Mouse (Mus musculus) embryo, embryonic 11.5 days (tissue): ENCODE data around the gene Dok5.

Experiments
- DNase-seq: peaks from one replicate; pipeline ENCODE4 v3.0.0-alpha.2; 2012; ENCODE audit warnings: low read depth, low spot score

Dok5 gene

GRCm38 (mm10) chr2:170738446-170738845 lies 6.8 kb downstream of the Dok5 start:
- DNase-seq = no peak

DNA sequence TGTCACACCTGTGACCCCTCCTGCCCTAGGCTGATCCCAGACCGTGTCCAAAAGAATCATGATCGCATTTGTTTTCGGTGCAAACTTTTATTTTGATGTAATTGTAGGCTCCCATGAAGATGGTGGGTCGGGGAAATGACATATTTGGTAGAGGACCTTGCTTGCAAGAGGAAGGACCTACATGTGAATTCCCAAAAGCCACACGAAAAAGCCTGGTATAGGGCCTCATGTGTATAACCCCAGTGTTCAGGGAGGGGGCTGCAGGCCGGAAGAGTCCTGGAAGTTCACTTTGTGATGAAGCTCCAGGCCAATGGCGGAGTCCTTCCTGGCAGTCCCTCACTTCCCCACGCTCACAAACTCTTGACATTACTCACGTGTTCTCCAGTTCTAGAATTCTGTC lies 7.3 kb downstream of the Dok5 start:
- DNase-seq = no peak

DNA sequence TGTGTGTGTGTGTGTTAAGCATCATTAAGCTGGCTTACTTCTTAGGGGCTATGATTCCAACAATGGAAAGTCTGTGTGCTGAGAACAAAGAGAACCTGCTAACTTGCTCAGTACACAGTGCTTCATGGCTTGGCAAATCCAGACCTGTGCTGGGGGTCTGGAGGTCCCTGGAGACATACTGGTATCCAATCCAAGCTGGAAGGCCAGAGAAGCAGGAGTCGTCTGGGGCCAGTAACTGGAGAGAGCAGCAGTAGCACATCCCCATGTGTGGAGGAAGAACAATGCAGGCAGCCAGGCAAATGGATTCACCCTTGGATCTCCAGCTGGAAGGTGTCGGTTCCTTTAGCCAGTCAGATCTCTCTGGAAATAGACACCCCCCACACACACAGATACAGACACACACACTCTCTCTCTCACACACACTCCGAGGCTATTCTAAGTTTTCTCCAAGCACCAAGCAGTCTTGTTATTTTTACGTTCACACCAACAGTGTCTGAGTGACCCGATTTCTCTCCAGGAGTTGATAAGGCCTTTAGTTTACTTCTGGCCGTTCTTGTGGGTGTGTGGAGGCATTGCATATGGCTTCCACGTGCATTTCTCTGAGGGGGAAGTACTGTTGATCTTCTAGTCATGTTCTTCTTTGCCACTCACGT lies 8.2 kb downstream of the Dok5 start:
- no peak for DNase-seq

- no peak for DNase-seq
Observed at GRCm38 (mm10) chr2:170743521-170743920, 11.9 kb downstream of the Dok5 start.

- no peak for DNase-seq
Observed at GRCm38 (mm10) chr2:170748901-170749300, 17.3 kb downstream of the Dok5 start.

- no peak for DNase-seq
Observed at GRCm38 (mm10) chr2:170752191-170752850, 20.7 kb downstream of the Dok5 start.

- DNase-seq = no peak
Observed at GRCm38 (mm10) chr2:170755817-170756216, 24.2 kb downstream of the Dok5 start.

DNA sequence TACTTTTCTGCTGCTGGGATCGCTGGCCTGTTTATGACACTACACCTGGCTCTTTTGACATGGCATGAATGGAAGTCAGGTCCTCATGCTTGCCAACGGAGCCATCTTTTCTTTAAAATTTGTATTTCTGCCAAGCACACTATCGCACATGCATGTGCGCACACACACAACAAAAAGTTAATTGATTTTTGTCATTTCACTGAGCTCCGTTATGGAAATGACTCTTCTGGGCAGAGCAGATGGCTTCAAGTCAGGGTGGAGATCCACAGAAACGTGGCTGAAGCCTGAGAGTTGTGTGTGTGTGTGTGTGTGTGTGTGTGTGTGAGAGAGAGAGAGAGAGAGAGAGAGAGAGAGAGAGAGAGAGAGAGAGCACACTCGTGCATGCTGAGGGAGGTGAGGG lies 25.1 kb downstream of the Dok5 start:
- DNase-seq = no peak

- no peak for DNase-seq
Observed at GRCm38 (mm10) chr2:170757228-170757875, 25.7 kb downstream of the Dok5 start.

DNA sequence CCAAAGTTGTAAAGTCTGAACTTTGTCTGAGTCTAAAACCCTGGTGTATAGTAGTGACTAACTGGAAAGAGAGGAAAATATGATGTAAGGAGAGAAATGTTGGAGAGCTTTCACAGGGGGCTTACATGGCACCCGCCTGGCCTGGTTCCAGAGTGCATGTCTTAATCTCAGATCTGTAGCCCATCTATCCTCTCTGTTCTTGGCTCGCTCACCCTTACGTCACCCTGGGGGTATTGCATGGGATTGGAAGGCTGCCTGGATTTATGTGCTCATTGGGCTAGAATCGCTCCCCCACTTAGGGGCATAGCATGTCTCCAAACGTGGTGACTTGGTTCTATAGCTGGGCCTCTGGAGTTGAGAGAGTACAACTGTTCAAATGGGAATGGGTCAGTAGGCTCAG lies 26.6 kb downstream of the Dok5 start:
- DNase-seq = no peak

GRCm38 (mm10) chr2:170764704-170765103 lies 33.1 kb downstream of the Dok5 start:
- DNase-seq = no peak

GRCm38 (mm10) chr2:170767243-170767642 lies 35.6 kb downstream of the Dok5 start:
- DNase-seq = no peak

DNA sequence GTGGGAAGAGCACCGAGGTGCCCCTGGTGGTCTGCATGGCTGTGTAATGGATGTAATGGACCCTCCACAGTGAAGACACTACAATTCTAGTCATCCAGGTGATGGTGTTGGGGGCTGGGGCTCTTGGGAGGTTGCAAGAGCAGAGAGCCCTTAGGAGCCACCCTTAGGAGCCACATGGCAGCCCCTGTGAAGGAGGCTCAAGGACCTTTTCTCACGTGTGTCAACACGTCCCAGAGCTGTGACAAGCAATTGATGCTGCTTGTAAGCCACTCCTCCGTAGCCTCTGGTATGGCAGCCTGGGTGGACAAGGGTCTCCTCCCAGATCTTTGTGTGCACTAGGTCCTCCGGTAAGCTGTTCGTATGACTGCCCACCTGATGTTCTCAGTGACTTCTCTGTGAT lies 37.1 kb downstream of the Dok5 start:
- no peak for DNase-seq

- DNase-seq = no peak
Observed at GRCm38 (mm10) chr2:170771555-170771954, 39.9 kb downstream of the Dok5 start.

DNA sequence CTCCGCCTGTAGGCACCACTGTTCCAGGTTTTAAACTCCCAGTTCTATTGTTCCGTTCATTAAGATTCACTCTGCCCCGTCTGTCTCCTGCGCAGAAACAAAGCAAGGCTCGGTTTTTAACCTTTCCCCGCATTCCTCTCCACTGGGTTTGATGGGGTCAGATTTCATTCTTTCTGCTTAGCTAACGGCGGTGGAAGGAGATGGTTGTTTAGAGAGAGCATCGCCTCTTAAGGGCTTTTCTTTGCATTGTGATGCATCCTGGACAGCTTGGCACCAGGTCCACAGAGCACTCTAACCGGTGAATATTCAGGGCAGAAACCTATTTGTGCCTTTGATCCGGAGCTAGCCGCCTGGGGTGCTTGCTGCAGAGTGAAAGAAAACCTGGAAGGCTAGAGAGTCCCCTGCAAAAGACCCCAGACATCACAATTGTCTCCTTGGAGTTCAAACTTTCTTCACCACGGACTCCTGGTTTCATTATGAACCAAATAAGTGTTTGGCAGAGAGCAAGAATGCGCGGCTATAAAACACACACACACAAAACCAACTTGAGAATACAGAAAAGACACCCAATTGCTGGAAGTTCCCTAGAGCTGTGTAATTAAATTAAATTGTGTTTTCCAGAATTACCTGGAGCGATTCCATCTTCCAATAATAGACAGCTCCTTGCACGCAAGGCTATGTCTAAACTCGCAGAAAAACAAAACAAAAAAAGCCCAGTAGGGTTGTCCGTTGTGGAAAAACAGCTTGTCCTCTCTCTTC lies 40.7 kb downstream of the Dok5 start:
- DNase-seq = peak; percentile 32

DNA sequence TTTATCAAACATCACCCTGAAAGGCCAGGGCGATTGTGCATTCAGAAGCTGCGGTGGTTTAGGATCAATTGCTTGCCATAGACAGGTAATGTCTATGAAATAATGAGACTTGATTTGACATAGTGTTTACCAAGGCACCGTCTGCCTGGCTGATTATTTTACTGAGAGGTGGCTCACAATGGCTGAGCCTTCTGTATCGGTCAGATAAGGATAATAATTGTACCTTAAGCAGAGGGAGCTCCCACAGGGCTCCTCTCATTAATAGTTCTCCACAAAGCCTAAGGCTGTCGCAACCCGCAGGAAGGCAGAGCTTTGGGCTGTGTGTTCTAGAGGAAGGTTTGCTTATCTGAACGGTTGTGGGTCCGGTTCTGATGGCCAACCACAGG lies 41.3 kb downstream of the Dok5 start:
- DNase-seq = no peak

DNA sequence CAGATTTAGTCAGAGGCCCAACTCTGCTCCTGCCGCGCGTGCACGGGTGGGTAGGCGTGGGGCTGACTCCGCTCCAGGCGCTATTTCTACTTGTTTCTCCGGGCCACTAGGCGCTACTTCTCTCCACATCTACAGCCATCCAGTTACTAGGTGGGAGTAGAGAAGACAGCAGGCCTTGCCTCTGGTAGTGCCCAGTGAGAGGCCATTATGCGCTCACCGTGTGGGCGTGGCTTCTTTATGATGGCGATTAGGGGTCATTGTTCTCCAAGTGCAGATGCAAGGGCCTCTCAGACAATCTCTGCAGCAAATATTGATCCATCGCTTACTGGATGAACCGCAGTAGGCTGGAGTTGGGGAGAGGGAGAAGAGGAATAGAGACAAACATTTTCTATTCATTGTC lies 44.0 kb downstream of the Dok5 start:
- DNase-seq = no peak

DNA sequence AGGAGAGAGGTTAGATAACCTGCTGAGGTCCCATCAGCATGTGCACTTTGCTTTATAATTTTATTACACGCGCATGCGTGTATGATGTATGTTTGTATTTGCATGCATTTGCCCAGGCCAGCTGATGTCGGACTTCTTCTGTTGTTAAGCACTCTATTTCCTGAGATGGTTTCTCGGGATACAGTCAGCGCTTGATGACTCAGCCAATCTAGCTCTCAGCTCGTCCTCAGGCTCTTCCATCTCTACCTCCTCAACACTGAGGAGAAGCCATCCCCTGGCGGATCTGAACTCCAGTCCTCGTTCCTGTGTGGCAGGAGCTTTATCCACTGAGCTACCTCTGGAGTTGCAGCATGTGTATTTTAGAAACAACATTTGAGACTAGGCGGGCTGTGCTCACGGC lies 44.5 kb downstream of the Dok5 start:
- DNase-seq = no peak

- no peak for DNase-seq
Observed at GRCm38 (mm10) chr2:170777572-170777971, 46.0 kb downstream of the Dok5 start.

DNA sequence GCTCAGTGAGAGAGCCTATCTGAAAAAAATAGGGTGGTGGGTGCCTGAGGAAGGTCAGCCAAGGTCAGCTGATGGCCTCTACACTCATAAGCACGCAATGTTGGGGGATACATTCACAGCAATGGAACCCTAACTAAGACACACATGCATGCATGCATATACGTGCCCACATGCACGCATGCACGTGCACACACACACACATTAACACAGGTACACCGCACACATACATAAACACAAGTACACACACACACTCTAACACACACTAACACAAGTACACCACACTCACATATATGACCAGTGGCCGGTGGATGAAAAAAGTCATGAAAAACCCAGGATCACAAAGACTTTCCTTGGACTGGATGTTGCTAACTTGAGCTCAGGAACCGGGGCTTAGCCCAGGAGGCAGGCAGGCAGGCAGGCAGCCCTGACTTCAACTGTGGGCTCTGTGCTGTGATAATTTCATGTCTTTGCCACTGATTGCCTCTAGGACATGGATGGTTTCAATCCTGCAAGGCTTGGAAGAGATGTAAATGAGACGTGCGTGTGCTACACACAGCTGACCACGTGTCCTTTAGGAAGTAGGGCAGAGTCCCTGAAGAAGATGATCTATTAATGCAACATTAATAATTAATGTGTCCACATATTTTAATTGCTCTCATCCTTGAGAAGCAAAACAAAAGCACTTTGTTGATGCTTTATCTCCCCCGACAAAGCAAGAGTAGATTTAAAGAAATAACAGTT lies 48.6 kb downstream of the Dok5 start:
- DNase-seq = no peak

- no peak for DNase-seq
Observed at GRCm38 (mm10) chr2:170788101-170788500, 56.5 kb downstream of the Dok5 start.
